Mouse (Mus musculus) WW6 (cell line): Measurements from ENCODE around the gene Gns.

Experiments
- DNase-seq: peaks from one replicate; pipeline ENCODE4 v3.0.0-alpha.2; 2013; ENCODE audit warnings: low read depth, low spot score

The Gns gene

GRCm38 (mm10) chr10:121401005-121401404 is 36.1 kb downstream of the Gns start:
- no peak for DNase-seq

- DNase-seq: no peak
Observed at GRCm38 (mm10) chr10:121403104-121403503, 38.2 kb downstream of the Gns start.

GRCm38 (mm10) chr10:121403946-121404345 is 39.1 kb downstream of the Gns start:
- peak; percentile 45 for DNase-seq

GRCm38 (mm10) chr10:121409717-121410116 is 44.8 kb downstream of the Gns start:
- DNase-seq: no peak

GRCm38 (mm10) chr10:121411721-121412455 is 47.0 kb downstream of the Gns start:
- DNase-seq: no peak

- no peak for DNase-seq
Observed at GRCm38 (mm10) chr10:121412824-121413223, 47.9 kb downstream of the Gns start.

- DNase-seq: no peak
Observed at GRCm38 (mm10) chr10:121414127-121414526, 49.2 kb downstream of the Gns start.

- no peak for DNase-seq
Observed at GRCm38 (mm10) chr10:121418835-121419234, 53.9 kb downstream of the Gns start.

- no peak for DNase-seq
Observed at GRCm38 (mm10) chr10:121419640-121420470, 55.0 kb downstream of the Gns start.

GRCm38 (mm10) chr10:121421023-121421422 is 56.1 kb downstream of the Gns start:
- no peak for DNase-seq

GRCm38 (mm10) chr10:121421657-121422290 is 56.9 kb downstream of the Gns start:
- DNase-seq: no peak

GRCm38 (mm10) chr10:121422294-121422693 is 57.4 kb downstream of the Gns start:
- no peak for DNase-seq

- no peak for DNase-seq
Observed at GRCm38 (mm10) chr10:121423541-121424349, 58.9 kb downstream of the Gns start.

GRCm38 (mm10) chr10:121424455-121424854 is 59.6 kb downstream of the Gns start:
- no peak for DNase-seq

GRCm38 (mm10) chr10:121425079-121425478 is 60.2 kb downstream of the Gns start:
- no peak for DNase-seq

- no peak for DNase-seq
Observed at GRCm38 (mm10) chr10:121425506-121426025, 60.7 kb downstream of the Gns start.

GRCm38 (mm10) chr10:121426458-121427070 is 61.7 kb downstream of the Gns start:
- no peak for DNase-seq

GRCm38 (mm10) chr10:121427136-121427535 is 62.2 kb downstream of the Gns start:
- DNase-seq: no peak

GRCm38 (mm10) chr10:121428011-121428711 is 63.3 kb downstream of the Gns start:
- DNase-seq: no peak

GRCm38 (mm10) chr10:121429089-121429488 is 64.2 kb downstream of the Gns start:
- DNase-seq: no peak
